Mouse (Mus musculus) olfactory bulb, adult 2 months (tissue): ENCODE measurements at regions not wholly inside any gene's neighbourhood (a gene's known extent, or its start where the extent isn't known, plus 50 kb on each side); places are given as distances from the start of the nearest gene placed in this dataset.

Source experiments
- CTCF ChIP-seq: fragments of 200-500 bp; IDR thresholded peaks from 2 replicates; pipeline ENCODE4 v1.5.1; 2012; ENCODE audit warnings: low read depth, mild to moderate bottlenecking, low read length, moderate library complexity; ENCODE audit not compliant: insufficient read depth
- POLR2A ChIP-seq: fragments of 200-500 bp; IDR thresholded peaks from 2 replicates; pipeline ENCODE4 v1.6.1; 2012; ENCODE audit warnings: mild to moderate bottlenecking, low read depth, low read length, moderate library complexity; ENCODE audit not compliant: insufficient read depth

- TF ChIP-seq POLR2A (no peak), CTCF (no peak)
Observed at GRCm38 (mm10) chr12:16052353-16052752, 235.6 kb upstream of the Trib2 start.
